Mouse (Mus musculus) lung, postnatal 36 days (tissue): Measurements from ENCODE around the gene Pkd2.
"Not testable (repeated sequence)": the region's sequence is repeated elsewhere in the genome, so short reads cannot be mapped to it uniquely, and the experiment has no call there.

ENCODE experiments used
- DNase-seq: peaks from one replicate; pipeline ENCODE4 v3.0.0; 2022; ENCODE audit warnings: mixed read lengths

Gene Pkd2

GRCm38 (mm10) chr5:104458832-104459705, at the start of gene Pkd2:
Pkd2 (plus strand) TSS chr5:104459450.
- DNase-seq: peak; percentile 87

- no peak for DNase-seq
Observed at GRCm38 (mm10) chr5:104415999-104416398, 43.3 kb upstream of the Pkd2 start.

GRCm38 (mm10) chr5:104417028-104417427, 42.2 kb upstream of the Pkd2 start:
- no peak for DNase-seq

GRCm38 (mm10) chr5:104417721-104418120, 41.5 kb upstream of the Pkd2 start:
- no peak for DNase-seq

GRCm38 (mm10) chr5:104422039-104422438, 37.2 kb upstream of the Pkd2 start:
- no peak for DNase-seq

GRCm38 (mm10) chr5:104423861-104424260, 35.4 kb upstream of the Pkd2 start:
- no peak for DNase-seq

GRCm38 (mm10) chr5:104425949-104426348, 33.3 kb upstream of the Pkd2 start:
- peak; percentile 34 for DNase-seq

- peak; percentile 46 for DNase-seq
Observed at GRCm38 (mm10) chr5:104432886-104433285, 26.4 kb upstream of the Pkd2 start.

- DNase-seq: no peak
Observed at GRCm38 (mm10) chr5:104433968-104434565, 25.2 kb upstream of the Pkd2 start.

- peak; percentile 37 for DNase-seq
Observed at GRCm38 (mm10) chr5:104434835-104435301, 24.4 kb upstream of the Pkd2 start, which contains the start of gene Spp1. Spp1 (plus strand) TSS chr5:104435118.

GRCm38 (mm10) chr5:104436406-104437076, 22.7 kb upstream of the Pkd2 start:
- no peak for DNase-seq

GRCm38 (mm10) chr5:104442396-104442795, 16.9 kb upstream of the Pkd2 start:
- DNase-seq: no peak

- DNase-seq: no peak
Observed at GRCm38 (mm10) chr5:104442850-104443249, 16.4 kb upstream of the Pkd2 start.

GRCm38 (mm10) chr5:104446156-104446555, 13.1 kb upstream of the Pkd2 start:
- peak; percentile 81 for DNase-seq

- DNase-seq: not testable (repeated sequence)
Observed at GRCm38 (mm10) chr5:104448346-104448745, 10.9 kb upstream of the Pkd2 start.

- DNase-seq: no peak
Observed at GRCm38 (mm10) chr5:104449491-104449890, 9.8 kb upstream of the Pkd2 start.

GRCm38 (mm10) chr5:104453075-104453474, 6.2 kb upstream of the Pkd2 start:
- DNase-seq: no peak

- no peak for DNase-seq
Observed at GRCm38 (mm10) chr5:104454564-104454963, 4.7 kb upstream of the Pkd2 start.

- DNase-seq: peak; percentile 42
Observed at GRCm38 (mm10) chr5:104459706-104460455, 631 bp downstream of the Pkd2 start.

- no peak for DNase-seq
Observed at GRCm38 (mm10) chr5:104460456-104460838, 1.2 kb downstream of the Pkd2 start.

- DNase-seq: peak; percentile 10
Observed at GRCm38 (mm10) chr5:104460856-104461255, 1.6 kb downstream of the Pkd2 start.

- peak; percentile 46 for DNase-seq
Observed at GRCm38 (mm10) chr5:104465279-104465678, 6.0 kb downstream of the Pkd2 start.

- peak; percentile 68 for DNase-seq
Observed at GRCm38 (mm10) chr5:104465731-104466130, 6.5 kb downstream of the Pkd2 start.
